Mouse (Mus musculus): Measurements from ENCODE around the gene Gab1.
A peak's percentile ranks its signal among the peaks of the same experiment; 100 is the strongest.

The Gab1 gene

GRCm38 (mm10) chr8:80810442-80810841 lies 69.9 kb downstream of the Gab1 start:
- DNase-seq (ENCODE audit: low spot score): no peak

GRCm38 (mm10) chr8:80807807-80808505 lies 72.4 kb downstream of the Gab1 start:
- DNase-seq (ENCODE audit: low spot score): peak; percentile 66

DNA sequence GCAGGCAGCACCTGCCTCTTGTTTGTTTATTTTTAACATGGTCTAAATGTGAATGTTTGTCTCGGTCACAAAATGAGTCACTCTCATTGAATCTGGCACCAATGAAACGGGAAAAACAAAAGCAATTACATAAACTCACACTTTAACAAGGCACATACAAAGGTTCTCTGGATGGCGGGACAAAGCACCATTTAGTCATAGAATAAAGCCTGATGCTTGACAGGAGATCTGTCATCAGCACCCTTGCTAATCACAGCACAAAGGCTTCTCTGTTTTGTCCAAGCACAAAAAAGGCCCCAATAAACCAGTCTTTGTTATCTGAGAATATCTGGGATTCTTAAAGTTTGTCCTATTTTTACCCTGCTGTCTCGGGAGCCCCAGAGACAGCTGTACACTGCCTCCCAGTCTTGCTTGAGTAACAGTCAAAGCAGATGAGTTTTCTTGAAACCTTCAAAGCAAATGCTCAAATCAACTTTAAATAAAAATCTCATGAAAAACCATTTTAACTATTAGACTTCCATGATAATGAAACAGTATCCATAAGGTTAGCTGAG lies 76.2 kb downstream of the Gab1 start:
- DNase-seq (ENCODE audit: low spot score): peak; percentile 55

DNA sequence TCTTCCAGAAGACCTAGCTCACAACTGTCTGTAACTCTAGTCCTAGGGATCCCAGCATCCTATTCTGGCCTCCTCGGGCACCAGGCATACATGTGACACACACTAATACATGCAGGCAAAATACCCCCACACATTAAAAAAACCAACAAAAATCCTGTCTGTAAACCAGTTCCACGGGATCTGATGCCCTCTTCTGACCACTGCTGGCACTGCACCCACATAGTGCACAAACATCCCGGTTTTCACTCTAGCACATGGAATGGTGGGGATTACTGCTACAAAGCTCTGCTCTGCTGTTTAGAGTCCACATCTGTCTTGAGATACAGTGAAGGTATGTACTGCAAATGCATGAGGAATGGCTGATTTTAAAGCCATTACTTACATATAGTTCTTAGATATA lies 81.5 kb downstream of the Gab1 start:
- DNase-seq (ENCODE audit: low spot score): no peak

GRCm38 (mm10) chr8:80798198-80798777 lies 82.0 kb downstream of the Gab1 start:
- no peak for DNase-seq (ENCODE audit: low spot score)

- DNase-seq (ENCODE audit: low spot score): no peak
Observed at GRCm38 (mm10) chr8:80796070-80796469, 84.2 kb downstream of the Gab1 start.

DNA sequence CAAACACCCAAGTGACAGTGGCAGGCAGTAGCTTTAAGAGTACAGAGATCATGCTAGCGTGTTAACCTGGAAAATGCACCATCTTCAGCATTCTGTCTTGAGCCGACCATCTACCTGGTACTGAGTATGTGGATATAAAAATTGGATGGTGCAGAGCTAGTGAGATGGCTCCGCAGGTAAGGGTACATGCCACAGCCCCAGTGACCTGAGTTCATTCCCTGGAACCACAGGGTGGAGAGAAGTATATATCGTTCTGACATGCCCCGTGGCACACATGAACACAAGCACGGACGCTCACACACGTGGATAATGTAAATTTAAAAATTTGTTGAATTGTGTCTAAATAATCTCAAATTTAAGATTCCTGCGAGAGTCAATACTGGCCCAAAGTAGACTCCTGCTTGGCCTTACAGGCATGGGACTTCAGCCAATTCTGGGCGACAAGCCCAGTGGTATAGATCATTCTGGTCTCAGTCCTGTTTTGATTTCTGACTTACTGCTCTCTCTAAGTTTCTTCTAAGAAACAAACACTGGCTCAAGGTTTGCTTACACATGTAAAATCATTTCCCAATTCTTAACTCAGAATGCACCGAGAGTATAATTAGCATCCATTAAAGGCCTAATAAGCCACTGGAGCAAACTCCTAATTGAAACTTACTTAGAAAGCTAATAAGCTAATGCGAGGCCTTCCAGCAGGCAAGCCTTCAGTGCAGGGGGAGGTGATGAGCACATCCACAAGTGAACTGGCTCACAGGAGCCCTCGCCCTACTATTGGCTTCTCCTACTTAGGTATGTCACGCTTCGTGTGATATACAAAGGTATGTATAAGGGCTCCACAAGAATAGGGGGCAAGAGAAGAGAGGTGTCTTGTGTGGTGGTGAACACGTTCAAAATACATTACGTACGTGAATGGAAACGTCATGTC lies 85.5 kb downstream of the Gab1 start:
- no peak for DNase-seq (ENCODE audit: low spot score)

DNA sequence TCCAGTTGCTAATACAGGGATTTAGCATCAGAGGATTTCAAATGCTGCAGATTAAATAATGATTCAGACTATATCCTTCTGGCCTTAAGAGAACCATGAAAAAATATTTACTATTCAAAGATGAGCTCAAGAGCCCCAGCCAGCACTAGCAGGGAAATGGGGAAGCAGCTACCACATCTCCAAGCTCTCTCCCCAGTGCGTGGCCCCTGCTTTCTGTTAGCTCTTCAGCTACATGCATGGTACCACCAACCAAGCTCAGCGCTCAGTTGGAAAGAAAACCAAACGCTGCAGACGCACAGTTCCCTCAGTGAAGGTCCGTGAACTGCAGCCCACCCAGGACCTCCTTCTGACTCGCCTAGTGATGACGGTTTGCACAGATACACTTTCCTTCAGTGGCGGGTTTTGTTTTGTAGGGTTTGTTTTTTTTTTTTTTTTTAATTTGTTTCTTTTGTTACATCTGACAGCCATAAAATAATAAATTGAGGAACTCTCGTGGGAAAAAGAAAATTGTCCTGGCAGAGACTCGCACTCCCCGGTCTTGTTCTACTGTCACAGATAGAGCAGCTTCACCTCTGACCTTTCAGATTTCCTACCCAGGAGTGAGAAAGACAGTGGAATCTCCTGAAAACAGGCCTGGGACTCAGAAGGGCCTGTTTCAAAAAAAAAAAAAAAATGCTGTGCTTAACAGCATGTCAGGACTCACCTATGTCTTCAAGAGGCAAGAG lies 86.4 kb downstream of the Gab1 start:
- DNase-seq (ENCODE audit: low spot score): no peak

GRCm38 (mm10) chr8:80792214-80792613 lies 88.1 kb downstream of the Gab1 start:
- DNase-seq (ENCODE audit: low spot score): no peak

DNA sequence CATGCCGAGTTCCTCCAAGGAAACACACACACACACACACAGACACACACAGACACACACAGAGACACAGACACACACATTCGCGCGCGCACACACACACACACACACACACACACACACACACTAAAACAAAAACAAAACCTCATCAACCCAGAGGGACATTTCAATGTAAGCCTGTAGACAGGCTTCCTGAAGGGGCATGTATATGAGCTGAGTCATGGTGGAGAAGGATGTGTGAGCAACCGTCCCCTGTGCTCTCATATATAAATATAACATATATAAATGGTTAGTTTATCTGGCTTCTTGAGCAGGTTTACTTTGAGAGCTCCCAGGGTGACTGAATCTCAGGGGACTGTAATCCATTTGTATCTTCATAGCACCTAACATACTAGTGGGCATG lies 91.0 kb downstream of the Gab1 start:
- no peak for DNase-seq (ENCODE audit: low spot score)

- no peak for DNase-seq (ENCODE audit: low spot score)
Observed at GRCm38 (mm10) chr8:80784559-80784958, 95.8 kb downstream of the Gab1 start.

GRCm38 (mm10) chr8:80783271-80783670 lies 97.0 kb downstream of the Gab1 start:
- no peak for DNase-seq (ENCODE audit: low spot score)

DNA sequence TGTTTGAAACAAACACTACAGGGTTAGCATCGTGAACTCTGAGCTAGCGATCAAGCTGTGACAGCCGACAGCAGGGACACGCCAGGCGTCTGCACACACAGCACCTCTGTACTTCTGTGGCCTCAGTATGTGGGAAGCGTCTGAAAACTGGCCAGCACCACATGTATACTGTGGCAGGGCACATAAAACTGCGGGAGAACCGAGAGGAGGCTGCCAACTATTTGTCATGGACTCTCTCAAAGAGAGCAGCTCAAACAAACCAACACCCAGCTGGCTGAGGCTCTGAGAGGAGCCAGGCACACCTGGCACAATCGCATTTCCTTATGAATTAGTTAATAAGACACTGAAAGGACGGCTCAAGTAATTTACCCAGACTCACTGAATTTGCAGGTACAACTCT lies 99.0 kb downstream of the Gab1 start:
- DNase-seq (ENCODE audit: low spot score): no peak

DNA sequence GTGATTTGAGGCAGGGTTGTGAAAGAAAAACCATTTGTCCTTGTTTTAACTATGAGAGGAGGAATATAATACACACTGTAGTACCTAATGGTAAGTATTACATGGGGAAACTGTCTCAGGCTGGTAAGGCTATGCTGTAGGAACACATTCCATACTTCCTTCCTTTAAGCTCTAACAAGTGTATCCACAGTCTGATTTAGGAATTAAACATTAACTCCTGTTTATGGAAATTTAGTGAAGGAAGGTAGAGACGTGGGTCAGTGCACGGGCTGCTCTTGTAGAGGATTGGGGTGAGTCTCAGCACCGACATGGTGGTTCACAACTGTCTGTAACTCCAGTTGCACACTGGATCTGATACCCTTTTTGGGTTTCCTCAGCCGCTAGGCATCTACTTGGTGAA lies 100.0 kb downstream of the Gab1 start:
- DNase-seq (ENCODE audit: low spot score): no peak

DNA sequence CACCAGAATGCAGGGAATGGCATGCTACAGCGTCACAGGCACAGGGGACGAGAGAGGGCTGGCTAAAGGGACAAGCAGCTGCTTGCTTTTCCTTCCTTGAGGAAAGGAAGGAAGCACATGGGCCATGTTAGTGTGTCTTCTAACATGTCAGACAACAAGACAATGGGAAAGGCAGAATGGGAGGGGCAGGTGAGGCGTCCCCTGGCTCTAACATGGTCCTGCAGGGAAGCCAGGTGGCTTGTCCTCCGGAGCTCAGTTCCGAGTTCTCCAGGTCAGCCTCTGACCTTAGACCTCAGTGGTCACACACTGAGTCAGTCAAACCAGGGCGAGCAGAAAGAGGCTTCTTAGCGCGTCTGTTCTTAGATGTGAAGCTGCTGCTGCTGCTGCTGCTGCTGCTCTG lies 103.9 kb downstream of the Gab1 start:
- DNase-seq (ENCODE audit: low spot score): no peak

DNA sequence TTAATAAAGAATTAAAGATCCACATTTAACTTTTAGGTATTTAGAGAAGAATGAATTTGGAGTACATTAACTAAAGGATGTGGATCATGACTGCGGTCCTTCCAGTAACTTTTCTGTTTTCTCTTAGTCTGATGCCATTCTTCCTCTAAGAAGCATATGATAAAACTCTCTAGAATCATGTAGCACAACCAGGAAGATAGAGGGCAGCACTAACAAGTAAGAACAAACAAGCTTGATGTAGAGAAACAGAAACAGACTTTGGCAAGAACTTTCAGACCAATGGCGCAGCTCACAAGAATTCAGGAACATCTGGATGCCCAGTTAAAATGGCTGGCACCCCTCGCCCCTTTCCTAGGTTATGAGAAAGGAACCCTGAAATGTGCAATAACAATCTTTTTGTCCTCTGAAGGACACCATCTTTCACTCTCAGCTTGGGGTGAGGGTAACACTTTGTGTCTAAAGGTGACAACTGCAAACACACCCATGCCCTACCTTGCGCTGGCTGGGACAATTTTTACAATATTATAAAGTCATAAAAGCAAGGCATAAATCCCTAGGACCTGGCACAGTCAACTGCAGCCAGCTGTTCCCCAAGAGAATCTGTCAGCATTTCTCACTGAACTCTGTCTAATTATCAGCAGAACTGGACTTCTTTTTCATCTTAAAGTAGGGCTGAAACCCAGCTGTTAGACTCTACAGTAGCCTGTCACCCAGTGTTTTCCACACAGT lies 107.4 kb downstream of the Gab1 start:
- peak; percentile 42 for DNase-seq (ENCODE audit: low spot score)

GRCm38 (mm10) chr8:80768451-80768850 lies 111.9 kb downstream of the Gab1 start:
- DNase-seq (ENCODE audit: low spot score): no peak

GRCm38 (mm10) chr8:80753017-80753715 lies 127.2 kb downstream of the Gab1 start:
- DNase-seq (ENCODE audit: low spot score): peak; percentile 94

DNA sequence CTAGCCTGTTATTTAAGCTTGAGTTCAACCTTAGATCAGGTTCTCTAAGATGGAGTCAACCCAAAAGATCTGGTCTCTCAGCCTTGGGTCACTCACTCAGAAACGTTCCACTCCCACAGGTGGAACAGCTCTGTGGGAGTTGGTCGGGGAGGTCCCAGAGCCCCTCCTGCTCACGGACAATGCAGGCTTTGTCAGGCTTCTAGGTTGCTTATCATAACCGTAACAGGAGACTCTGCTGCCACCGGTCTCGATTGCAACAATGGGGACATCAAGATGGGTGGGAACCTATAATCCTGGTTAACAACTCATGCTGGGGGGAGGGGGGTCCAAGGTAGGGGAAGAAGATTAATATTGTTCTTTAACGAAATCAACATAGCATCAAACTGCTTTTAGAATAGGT lies 127.9 kb downstream of the Gab1 start:
- DNase-seq (ENCODE audit: low spot score): no peak

DNA sequence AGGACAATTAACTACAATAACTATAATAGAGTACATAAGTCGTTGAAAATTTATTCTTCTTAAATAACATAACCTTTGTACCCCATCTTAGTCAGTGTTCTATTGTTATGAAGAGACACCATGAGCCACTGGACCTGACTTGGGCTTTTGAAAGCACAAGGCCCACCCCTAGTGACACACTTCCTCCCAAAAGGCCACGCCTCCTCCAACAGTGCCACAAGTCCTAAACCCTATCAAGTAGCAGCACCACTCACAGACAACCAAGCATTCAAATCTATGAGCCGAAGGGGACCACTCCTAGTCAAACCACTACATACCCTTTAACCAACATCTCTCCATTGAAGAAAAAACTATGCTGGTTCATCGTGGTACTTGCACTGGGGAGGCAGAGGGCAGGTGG lies 131.2 kb downstream of the Gab1 start:
- DNase-seq (ENCODE audit: low spot score): no peak

DNA sequence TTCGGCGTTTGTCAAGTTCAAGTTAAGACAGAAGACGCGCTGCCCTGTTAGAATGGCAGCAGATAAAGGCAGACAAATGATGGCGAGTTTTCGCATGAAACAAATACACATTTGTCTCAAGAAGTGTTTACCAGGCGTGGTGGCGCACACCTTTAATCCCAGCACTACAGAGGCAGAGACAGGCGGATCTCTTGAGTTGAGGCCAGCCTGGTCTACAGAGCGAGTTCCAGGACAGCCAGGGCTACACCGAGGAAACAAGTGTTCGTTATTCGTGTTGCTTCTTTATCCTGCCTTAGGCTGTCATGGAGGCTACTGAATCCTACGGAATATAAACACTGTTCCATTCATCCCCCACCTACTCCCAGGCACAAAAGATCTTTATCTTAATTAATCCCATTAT lies 140.4 kb downstream of the Gab1 start:
- DNase-seq (ENCODE audit: low spot score): no peak
